Mouse (Mus musculus): ENCODE results near the gene Mkrn2. TPM values are rescaled to one million over a fixed set of nuclear protein-coding genes. Genes with fewer than 3 reads are reported as not detected.

Gene Mkrn2
- polyA plus RNA-seq, 1 experiment from 2014 or later: 23.5 TPM

DNA sequence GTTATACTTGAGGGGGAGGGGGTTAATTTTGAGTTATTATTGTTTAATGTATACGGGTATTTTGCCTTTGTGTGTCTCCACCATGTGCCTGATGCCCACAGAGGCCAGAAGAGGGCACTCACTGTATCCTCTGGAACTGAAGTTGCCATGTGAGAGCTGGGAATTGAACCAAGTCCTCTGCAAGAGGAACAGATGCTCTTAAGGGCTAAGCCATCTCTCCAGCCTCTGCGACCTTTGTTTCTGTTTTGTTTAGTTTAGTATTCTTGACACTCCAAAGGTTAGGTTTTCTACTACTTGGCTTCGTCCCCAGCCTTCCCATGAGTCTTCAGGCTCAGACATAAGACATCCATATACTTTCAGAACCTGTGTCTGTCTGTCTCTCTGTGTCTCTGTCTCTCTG is 17.5 kb upstream of the Mkrn2 start:
- Histone ChIP-seq H3K4me1 (0 out of 2 replicates have a peak, but pooled peaks cover 5% of the 10 kb centered on the region), H3K9me3 (no peaks in the 10 kb centered on the region), H3K27ac (no peak overlapping the region), H3K4me3 (no peak overlapping the region), H3K36me3 (peaks cover 18% of the 10 kb centered on the region), H3K27me3 (ENCODE audit: insufficient read depth, poor library complexity, severe bottlenecking) (no peaks in the 10 kb centered on the region)
- no peak for DNase-seq (ENCODE audit: low spot score)
- WGBS: 83% methylated on average over 3 of the region's 3 CpGs

DNA sequence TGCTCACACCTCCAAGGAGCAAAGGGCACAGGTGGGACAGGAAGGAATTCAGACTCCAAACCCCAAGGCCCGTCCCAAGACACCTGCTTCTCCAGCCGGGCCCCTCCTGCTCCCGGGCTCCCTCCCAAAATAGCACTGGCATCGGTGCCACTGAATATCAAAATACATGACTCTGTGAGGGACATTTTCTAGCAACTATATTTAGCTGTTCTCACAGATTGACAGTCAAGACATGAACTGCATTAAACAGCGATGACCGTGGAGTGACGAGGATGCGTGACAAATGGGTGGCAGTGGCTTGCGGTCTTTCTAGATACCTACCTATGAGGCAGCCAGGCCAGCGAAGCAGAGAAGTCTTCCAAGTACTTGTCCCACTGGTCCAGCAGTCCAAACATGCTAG is 15.4 kb upstream of the Mkrn2 start:
- 68% methylated on average over 10 of the region's 10 CpGs for WGBS
- DNase-seq (ENCODE audit: low spot score): no peak
- H3K4me1 ChIP-seq: 0 out of 2 replicates have a peak, but pooled peaks cover 5% of the 10 kb centered on the region
- 0 out of 2 replicates have a peak, but pooled peaks cover 3% of the 10 kb centered on the region for H3K36me3 ChIP-seq
- H3K27ac ChIP-seq: no peak overlapping the region
- no peaks in the 10 kb centered on the region for H3K9me3 ChIP-seq
- no peak overlapping the region for H3K4me3 ChIP-seq
- no peaks in the 10 kb centered on the region for H3K27me3 ChIP-seq (ENCODE audit: insufficient read depth, poor library complexity, severe bottlenecking)

DNA sequence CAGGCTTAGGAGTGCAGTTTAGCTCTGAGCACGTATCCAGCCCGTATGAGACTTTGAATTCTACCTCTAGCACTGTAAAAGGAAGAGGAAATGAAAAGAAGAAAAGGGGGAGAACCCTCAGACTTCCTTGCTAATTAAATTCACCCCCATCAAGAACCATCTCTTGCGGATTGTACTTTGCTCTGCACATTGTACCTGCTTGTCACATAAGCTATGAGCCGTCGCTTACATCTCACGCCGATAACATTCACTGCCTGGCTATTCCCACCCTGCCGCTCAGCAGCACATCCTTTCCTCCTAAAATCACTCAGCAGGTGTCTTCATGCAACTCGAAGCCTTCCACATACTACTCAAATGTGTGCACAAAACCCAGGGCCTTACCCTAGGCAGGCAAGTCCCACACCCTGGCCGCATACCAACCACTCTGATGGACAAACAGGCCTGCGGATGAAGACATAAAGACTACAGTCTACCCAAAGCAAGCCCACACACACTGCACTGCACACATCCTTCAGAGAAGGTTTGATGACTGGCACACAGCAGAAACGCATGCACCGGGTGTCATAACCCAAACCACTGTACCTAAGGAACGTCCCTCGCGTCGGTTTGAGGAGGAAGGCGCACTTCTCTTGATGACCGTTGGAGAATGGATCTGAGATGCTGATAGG is 9.9 kb upstream of the Mkrn2 start:
- Histone ChIP-seq H3K4me1 (no peaks in the 10 kb centered on the region), H3K27me3 (ENCODE audit: insufficient read depth, poor library complexity, severe bottlenecking) (0 out of 2 replicates have a peak, but pooled peaks cover 4% of the 10 kb centered on the region), H3K4me3 (no peak overlapping the region), H3K27ac (no peak overlapping the region), H3K9me3 (no peaks in the 10 kb centered on the region), H3K36me3 (no peaks in the 10 kb centered on the region)
- 85% methylated on average over 19 of the region's 19 CpGs for WGBS
- no peak for DNase-seq (ENCODE audit: low spot score)

DNA sequence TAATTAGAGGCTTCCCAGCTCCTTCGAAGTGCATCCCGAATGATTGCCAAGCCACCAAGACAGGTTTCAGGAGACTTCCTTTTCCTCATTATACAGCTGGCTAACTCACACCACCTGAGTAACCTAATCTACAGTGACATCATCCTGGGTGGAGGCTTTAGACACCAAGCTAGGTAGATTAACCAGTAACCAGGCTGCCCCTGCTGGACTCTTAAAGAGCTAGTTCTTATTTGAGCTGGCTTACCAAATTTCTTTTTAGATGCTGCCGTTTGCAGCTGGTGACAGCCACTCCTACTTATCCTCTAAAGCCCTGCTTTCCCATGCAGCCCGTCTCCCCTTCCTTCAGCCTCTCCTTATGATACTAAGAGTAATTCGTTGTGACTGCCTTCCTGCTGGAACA is 9.2 kb upstream of the Mkrn2 start, which contains the start of gene Mkrn2os:
TSS of gene Mkrn2os (minus strand) at position 119 of the 400 bp plus-strand sequence.
- DNase-seq (ENCODE audit: low spot score): no peak
- Histone ChIP-seq H3K4me3 (no peak within 1 kb of the TSS), H3K4me1 (no peaks in the 10 kb centered on the region), H3K36me3 (no peaks in the 10 kb centered on the region), H3K27ac (no peak within 1 kb of the TSS), H3K27me3 (ENCODE audit: insufficient read depth, poor library complexity, severe bottlenecking) (0 out of 2 replicates have a peak, but pooled peaks cover 4% of the 10 kb centered on the region), H3K9me3 (no peaks in the 10 kb centered on the region)
- WGBS: 55% methylated on average over 5 of the region's 5 CpGs

DNA sequence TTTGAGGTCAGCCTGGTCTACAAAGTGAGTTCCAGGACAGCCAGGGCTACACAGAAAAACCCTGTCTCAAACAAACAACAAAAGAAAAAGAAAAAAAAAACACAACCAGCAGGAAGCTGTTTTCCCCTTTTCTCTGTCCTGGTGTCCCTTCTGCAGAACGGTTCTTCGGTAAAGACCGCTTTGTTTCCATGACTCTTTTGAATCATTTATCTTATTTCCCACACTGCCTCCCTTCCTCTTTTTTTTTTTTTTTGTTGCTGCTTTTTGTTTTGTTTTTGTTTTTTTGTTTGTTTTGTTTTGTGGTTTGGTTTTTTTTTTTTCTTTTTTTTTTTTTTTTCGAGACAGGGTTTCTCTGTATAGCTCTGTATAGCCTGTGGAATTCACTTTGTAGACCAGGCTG is 8.4 kb upstream of the Mkrn2 start:
- Histone ChIP-seq H3K9me3 (no peaks in the 10 kb centered on the region), H3K27ac (no peak overlapping the region), H3K4me3 (no peak overlapping the region), H3K36me3 (no peaks in the 10 kb centered on the region), H3K4me1 (no peaks in the 10 kb centered on the region), H3K27me3 (ENCODE audit: insufficient read depth, poor library complexity, severe bottlenecking) (0 out of 2 replicates have a peak, but pooled peaks cover 4% of the 10 kb centered on the region)
- DNase-seq (ENCODE audit: low spot score): no peak
- 65% methylated on average over 4 of the region's 4 CpGs for WGBS

DNA sequence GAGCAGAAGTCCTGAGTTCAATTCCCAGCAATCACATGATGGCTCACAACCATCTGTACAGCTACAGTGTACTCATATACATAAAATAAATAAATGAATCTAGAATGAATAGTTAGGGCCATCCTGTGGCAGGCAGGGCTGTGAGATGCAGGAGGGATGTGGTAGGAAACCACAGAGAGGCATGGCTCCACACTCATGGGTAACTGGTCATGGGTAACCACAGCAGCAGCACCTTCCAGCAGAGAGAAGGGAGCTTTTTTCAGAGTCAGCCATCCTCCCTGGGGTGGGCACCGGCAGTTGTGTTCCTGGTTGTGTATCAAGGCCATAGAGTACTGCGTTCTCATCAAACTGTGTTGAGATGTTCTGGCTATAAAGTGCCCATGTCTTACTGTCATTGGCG is 7.2 kb upstream of the Mkrn2 start:
- no peak for DNase-seq (ENCODE audit: low spot score)
- Histone ChIP-seq H3K27me3 (ENCODE audit: insufficient read depth, poor library complexity, severe bottlenecking) (0 out of 2 replicates have a peak, but pooled peaks cover 4% of the 10 kb centered on the region), H3K36me3 (no peaks in the 10 kb centered on the region), H3K27ac (no peak overlapping the region), H3K4me3 (no peak overlapping the region), H3K9me3 (no peaks in the 10 kb centered on the region), H3K4me1 (no peaks in the 10 kb centered on the region)
- 60% methylated on average over 3 of the region's 3 CpGs for WGBS

DNA sequence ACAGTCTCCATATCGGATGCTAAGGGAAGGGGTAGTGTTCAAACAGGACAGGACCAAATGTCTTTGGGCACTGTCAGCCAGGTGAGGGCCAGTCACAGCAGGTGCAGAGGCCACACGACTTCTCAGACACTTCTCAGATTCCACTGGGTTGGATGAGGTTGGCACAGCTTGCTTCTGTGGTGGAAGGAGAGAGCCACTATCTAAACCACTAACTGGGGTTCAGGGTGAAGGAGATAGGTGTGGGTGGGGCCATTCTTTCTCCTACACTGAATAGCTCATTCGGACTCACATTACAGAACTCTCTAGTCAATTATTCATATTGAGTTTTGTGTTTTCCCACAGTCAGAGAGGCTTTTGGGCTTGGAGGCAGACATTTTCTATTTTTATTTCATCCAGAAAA is 6.0 kb upstream of the Mkrn2 start:
- Histone ChIP-seq H3K9me3 (no peaks in the 10 kb centered on the region), H3K27me3 (ENCODE audit: insufficient read depth, poor library complexity, severe bottlenecking) (0 out of 2 replicates have a peak, but pooled peaks cover 4% of the 10 kb centered on the region), H3K4me3 (no peak overlapping the region), H3K27ac (no peak overlapping the region), H3K36me3 (no peaks in the 10 kb centered on the region), H3K4me1 (no peaks in the 10 kb centered on the region)
- WGBS: 56% methylated on average over 3 of the region's 3 CpGs
- DNase-seq (ENCODE audit: low spot score): no peak

DNA sequence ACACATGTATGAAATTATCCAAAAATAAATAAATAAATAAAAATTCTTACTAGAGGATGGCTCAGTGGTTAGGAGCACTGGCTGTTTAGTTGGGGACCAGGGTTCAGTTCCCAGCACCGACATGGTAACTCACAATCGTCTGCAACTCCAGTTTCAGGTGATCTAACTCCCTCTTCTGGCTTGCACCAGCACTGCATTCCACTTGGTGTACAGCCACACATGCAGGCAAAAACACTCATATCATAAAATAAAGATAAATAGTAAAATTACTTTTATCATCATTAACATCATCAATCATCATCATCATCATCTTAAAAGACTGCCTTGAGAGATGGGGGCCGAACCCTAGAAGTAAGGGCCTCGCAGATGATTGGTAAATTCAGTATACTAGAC is 384 bp upstream of the Mkrn2 start:
- H3K27me3 ChIP-seq (ENCODE audit: insufficient read depth, poor library complexity, severe bottlenecking): no peaks in the 10 kb centered on the region
- peaks cover 6% of the 10 kb centered on the region; the same call in 1 of the 2 replicates for H3K36me3 ChIP-seq
- peaks cover 10% of the 10 kb centered on the region for H3K4me1 ChIP-seq
- WGBS: 69% methylated on average over 4 of the region's 4 CpGs
- peak overlapping the region; percentile 97 for H3K4me3 ChIP-seq
- peak overlapping the region; percentile 94 for H3K27ac ChIP-seq
- DNase-seq (ENCODE audit: low spot score): no peak
- no peaks in the 10 kb centered on the region for H3K9me3 ChIP-seq

DNA sequence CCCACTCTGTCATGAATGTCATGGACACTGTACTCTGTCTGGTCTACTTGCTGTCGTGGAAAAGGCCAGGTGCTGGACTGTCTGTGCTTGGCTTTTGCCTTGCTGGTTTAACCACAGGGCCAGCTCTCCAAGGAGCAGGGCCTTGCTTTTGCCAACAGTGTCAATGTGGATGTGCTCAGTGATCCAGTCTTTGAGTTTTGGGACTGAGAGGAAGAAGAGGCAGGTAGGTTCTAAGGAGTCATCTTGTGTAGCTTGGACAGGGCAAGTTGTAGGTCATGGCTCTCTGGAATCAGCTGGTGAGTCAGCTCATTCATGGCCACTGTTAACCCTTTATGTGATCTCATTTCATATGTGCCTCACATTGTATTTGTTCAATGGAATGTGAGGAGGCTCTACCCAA is 4.8 kb downstream of the Mkrn2 start:
- H3K27ac ChIP-seq: no peak overlapping the region
- no peak for DNase-seq (ENCODE audit: low spot score)
- no peaks in the 10 kb centered on the region for H3K9me3 ChIP-seq
- H3K4me3 ChIP-seq: no peak overlapping the region
- H3K36me3 ChIP-seq: peaks cover 26% of the 10 kb centered on the region
- H3K4me1 ChIP-seq: peaks cover 17% of the 10 kb centered on the region
- WGBS: 82% methylated on average over 1 of the region's 1 CpGs
- no peaks in the 10 kb centered on the region for H3K27me3 ChIP-seq (ENCODE audit: insufficient read depth, poor library complexity, severe bottlenecking)

DNA sequence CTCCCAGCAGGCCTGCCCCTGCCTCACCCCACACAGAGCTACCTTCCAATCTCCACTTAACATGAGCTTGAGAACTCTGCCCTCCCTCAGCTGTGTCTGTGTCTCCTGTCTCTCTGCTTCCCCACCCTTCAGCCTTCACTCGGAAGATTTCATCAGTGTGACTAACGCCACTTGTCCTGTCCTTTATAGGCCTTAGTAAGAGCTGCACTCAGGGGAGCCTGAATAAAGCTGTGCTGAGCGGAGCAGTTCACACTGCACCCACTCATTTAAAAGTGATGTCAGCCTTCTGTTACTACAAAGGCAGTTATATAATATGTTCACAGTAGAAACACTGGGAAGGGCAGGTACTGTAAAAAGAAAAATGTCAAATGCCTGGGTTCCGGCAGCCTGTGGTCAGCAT is 5.7 kb downstream of the Mkrn2 start:
- H3K4me3 ChIP-seq: no peak overlapping the region
- H3K4me1 ChIP-seq: peaks cover 15% of the 10 kb centered on the region
- H3K36me3 ChIP-seq: peaks cover 33% of the 10 kb centered on the region
- H3K27ac ChIP-seq: no peak overlapping the region
- H3K9me3 ChIP-seq: no peaks in the 10 kb centered on the region
- 81% methylated on average over 4 of the region's 4 CpGs for WGBS
- no peak for DNase-seq (ENCODE audit: low spot score)
- no peaks in the 10 kb centered on the region for H3K27me3 ChIP-seq (ENCODE audit: insufficient read depth, poor library complexity, severe bottlenecking)

DNA sequence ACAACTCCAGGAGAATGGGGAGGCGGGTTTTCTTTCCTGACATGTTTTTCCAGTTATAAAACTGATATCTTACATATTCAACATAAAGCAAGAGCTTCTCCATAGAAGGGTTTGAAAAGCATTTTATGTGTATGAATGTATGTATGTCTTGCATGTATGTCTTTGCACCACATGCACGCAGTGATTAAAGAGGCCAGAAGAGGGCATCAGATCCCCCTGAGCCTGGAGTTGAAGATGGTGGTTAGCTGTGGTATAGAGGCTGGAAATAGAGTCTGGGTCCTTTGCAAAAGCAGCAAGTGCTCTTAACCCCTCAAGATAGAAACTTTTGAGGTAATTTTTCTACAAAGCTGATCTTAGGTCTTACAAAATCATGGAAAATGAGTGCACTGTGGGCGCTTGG is 7.4 kb downstream of the Mkrn2 start:
- Histone ChIP-seq H3K36me3 (peaks cover 49% of the 10 kb centered on the region), H3K9me3 (no peaks in the 10 kb centered on the region), H3K27me3 (ENCODE audit: insufficient read depth, poor library complexity, severe bottlenecking) (no peaks in the 10 kb centered on the region), H3K4me3 (no peak overlapping the region), H3K4me1 (peaks cover 6% of the 10 kb centered on the region; the same call in 1 of the 2 replicates), H3K27ac (no peak overlapping the region)
- DNase-seq (ENCODE audit: low spot score): no peak
- WGBS: 66% methylated on average over 3 of the region's 3 CpGs

DNA sequence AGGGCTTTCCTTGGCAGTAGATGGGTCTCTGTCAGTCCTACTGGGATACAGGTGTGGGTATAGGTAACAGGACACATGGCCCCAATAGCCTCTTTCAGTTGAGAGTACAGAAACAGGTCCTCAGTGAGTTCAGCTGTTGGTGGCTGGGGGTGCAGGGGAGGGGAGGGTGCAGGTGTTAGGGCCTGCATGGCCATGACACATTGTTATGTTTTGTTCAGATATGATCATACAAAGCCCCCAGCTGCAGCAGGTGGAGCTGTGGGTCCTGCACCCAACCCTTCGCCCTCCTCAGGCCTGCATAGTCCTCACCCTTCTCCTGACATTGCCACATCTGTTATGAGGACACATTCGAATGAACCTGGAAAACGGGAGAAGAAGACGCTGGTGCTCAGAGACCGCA is 8.6 kb downstream of the Mkrn2 start:
- Histone ChIP-seq H3K4me1 (peaks cover 6% of the 10 kb centered on the region; the same call in 1 of the 2 replicates), H3K27me3 (ENCODE audit: insufficient read depth, poor library complexity, severe bottlenecking) (no peaks in the 10 kb centered on the region), H3K27ac (no peak overlapping the region), H3K36me3 (peaks cover 60% of the 10 kb centered on the region), H3K9me3 (no peaks in the 10 kb centered on the region), H3K4me3 (no peak overlapping the region)
- 91% methylated on average over 5 of the region's 5 CpGs for WGBS
- DNase-seq (ENCODE audit: low spot score): no peak

DNA sequence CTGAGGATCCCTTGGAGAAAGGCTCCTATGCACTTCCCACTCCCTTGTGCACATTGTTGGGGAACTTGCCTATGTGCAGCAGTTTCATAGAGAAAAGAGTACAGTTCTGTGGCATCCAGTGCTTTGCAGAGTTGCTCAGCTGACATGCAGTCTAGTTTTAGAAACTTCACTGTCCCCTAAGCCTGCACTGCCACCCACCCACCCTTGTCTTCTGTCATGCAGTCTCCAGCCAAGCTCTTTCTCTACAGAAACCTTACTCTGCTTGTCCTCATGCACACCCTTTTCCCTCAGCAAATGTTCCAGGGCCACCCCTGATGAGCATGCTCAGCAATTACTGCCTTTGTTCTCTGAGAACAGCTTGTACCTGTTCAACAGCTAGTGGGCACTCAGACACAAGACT is 12.1 kb downstream of the Mkrn2 start:
- no peak overlapping the region for H3K27ac ChIP-seq
- no peaks in the 10 kb centered on the region for H3K27me3 ChIP-seq (ENCODE audit: insufficient read depth, poor library complexity, severe bottlenecking)
- DNase-seq (ENCODE audit: low spot score): no peak
- no peak overlapping the region for H3K4me3 ChIP-seq
- peaks cover 90% of the 10 kb centered on the region for H3K36me3 ChIP-seq
- H3K9me3 ChIP-seq: no peaks in the 10 kb centered on the region
- no peaks in the 10 kb centered on the region for H3K4me1 ChIP-seq

DNA sequence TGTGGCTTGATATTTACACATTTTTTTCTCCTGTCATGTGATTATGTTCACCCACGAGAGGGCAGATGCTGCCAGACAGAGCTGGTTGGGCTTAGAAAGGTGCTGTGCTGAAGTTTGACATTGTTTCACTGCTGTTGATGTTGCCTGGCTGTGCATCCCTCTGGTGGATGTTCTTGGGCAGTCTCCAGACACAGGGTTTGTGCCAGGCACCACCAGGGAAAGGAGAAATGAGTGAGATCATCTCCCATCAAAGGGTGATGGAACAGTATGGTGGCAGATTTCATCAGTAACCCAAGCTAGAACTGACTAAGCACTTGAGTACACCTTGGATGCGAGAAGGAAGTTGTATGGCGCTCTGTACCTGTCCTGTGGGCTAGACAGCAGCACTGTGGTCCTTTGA is 14.3 kb downstream of the Mkrn2 start:
- DNase-seq (ENCODE audit: low spot score): no peak
- Histone ChIP-seq H3K9me3 (no peaks in the 10 kb centered on the region), H3K27ac (no peak overlapping the region), H3K27me3 (ENCODE audit: insufficient read depth, poor library complexity, severe bottlenecking) (no peaks in the 10 kb centered on the region), H3K4me3 (no peak overlapping the region), H3K36me3 (peaks cover 95% of the 10 kb centered on the region), H3K4me1 (no peaks in the 10 kb centered on the region)
- 89% methylated on average over 3 of the region's 3 CpGs for WGBS

All from heart, embryonic 10.5 days (tissue).